Mouse (Mus musculus): ENCODE measurements at regions not wholly inside any gene's neighbourhood (a gene's known extent, or its start where the extent isn't known, plus 50 kb on each side); places are given as distances from the start of the nearest gene placed in this dataset.

- no peak for TF ChIP-seq EP300 (IDR thresholded peaks at IDR 0.05; ENCODE audit: low read depth)
- peak; percentile 58 for TF ChIP-seq CTCF (IDR thresholded peaks at IDR 0.05; ENCODE audit: low read depth)
These were observed 163.2 kb downstream of the Kcna5 start for GRCm38 (mm10) chr6:126371971-126372370.

Measured in liver, embryonic 14.5 days (tissue).